Mouse (Mus musculus) bone marrow macrophage, adult 2 months (primary cell): Measurements from ENCODE around the gene Acaa1a.

Experiments
- CTCF ChIP-seq: IDR thresholded peaks from 2 replicates; pipeline ENCODE4 v1.5.1; 2012; ENCODE audit warnings: low read depth, mild to moderate bottlenecking, low read length, moderate library complexity
- POLR2A ChIP-seq: IDR thresholded peaks from 2 replicates; pipeline ENCODE4 v1.6.1; 2012; ENCODE audit warnings: mild to moderate bottlenecking, low read depth, low read length, borderline replicate concordance

GRCm38 (mm10) chr9:119365284-119365683 lies 25.8 kb downstream of the Acaa1a start, which contains the start of gene Slc22a14:
- TF ChIP-seq POLR2A (no peak), CTCF (no peak)
